In the genomic region with DNA sequence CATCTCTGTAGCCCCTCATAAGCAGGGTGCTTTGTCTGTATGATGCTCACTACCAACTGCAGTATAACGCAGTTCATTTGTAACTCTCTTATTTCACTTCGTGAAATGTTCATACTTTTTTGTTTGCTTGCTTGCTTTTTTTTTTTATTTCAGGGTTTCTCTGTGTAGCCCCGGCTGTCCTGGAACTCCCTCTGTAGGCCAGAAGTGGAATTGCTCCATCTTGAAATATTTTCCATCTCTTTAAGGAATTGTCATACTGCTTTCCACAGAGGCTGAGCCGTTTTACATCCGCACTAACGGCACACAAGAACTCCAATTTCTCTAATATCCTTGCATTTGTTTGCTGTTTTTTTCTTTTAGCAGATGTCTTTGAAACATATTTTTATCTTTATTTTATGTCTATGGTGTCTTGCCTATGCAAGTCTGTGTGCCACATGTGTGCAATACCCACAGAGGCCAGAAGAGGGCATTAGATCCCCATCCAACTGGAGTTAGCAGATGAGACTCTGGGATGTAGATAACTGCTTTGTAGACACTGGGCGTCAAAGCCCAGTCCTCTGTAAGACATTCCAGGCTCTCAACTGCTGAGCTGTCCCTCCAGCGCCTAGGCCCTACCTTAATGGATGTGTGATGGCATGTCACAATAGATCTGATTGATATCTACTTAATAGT, we compare ENCODE assay signal across 10 mouse cellular contexts. TPM values are rescaled to one million over a fixed set of nuclear protein-coding genes. Genes with fewer than 3 reads are reported as not detected.
DNase-seq lines count a peak whose midpoint lies in the region; ATAC-seq and TF ChIP-seq lines count a peak whose summit lies in the region.
"Had no signal": no experiment of that assay in that cellular context is flagged by ENCODE, and none has a peak within 500 bp of the region (broad histone marks: within the 10 kb centered on the region; RNA-seq: fewer than 3 reads in every experiment).

No protein-coding gene starts in this region.

- 74% methylated on average over 8 of the region's 8 CpGs for WGBS in heart, embryonic 10.5 days
- WGBS in neural tube, embryonic 15.5 days, result 85% methylated on average over 8 of the region's 8 CpGs

- H3K9me3 ChIP-seq in heart, embryonic 10.5 days, result no peaks in the 10 kb centered on the region
- no peaks in the 10 kb centered on the region for H3K9me3 ChIP-seq in neural tube, embryonic 15.5 days (replicated peaks)
- H3K9me3 ChIP-seq: embryonic facial prominence, embryonic 12.5 days had no signal

- no peaks in the 10 kb centered on the region for H3K27me3 ChIP-seq in heart, embryonic 10.5 days (ENCODE audit: insufficient read depth, poor library complexity, severe bottlenecking)
- no peaks in the 10 kb centered on the region for H3K27me3 ChIP-seq in neural tube, embryonic 15.5 days (replicated peaks)
- H3K27me3 ChIP-seq: embryonic facial prominence, embryonic 12.5 days had no signal

- H3K4me2 ChIP-seq in neural tube, embryonic 15.5 days, result no peak overlapping the region
- H3K4me2 ChIP-seq: embryonic facial prominence, embryonic 12.5 days had no signal

- intact Hi-C loops in gastrocnemius, postnatal 36 days (cut with DNase I), result no loop called here

- no peak overlapping the region for H3K4me3 ChIP-seq in heart, embryonic 10.5 days
- no peak overlapping the region for H3K4me3 ChIP-seq in neural tube, embryonic 15.5 days (replicated peaks)
- H3K4me3 ChIP-seq: embryonic facial prominence, embryonic 12.5 days; myocyte had no signal

- TF ChIP-seq CTCF in brain, embryonic 14.5 days (IDR thresholded peaks at IDR 0.05; ENCODE audit: borderline replicate concordance, extremely low read depth, insufficient read depth, insufficient read length), result peak; percentile 29; the same call in 1 of the 2 replicates

- no peak overlapping the region for H3K9ac ChIP-seq in neural tube, embryonic 15.5 days (replicated peaks)
- H3K9ac ChIP-seq: embryonic facial prominence, embryonic 12.5 days had no signal

- no peaks in the 10 kb centered on the region for H3K4me1 ChIP-seq in heart, embryonic 10.5 days
- H3K4me1 ChIP-seq in neural tube, embryonic 15.5 days, result no peaks in the 10 kb centered on the region
- H3K4me1 ChIP-seq: embryonic facial prominence, embryonic 12.5 days had no signal

- DNase-seq in heart, embryonic 10.5 days (ENCODE audit: low spot score), result peak; percentile 63
- no peak for DNase-seq in heart, adult 8-10 months (ENCODE audit: low spot score)
- DNase-seq in neural tube, embryonic 10.5 days (ENCODE audit: extremely low spot score, low spot score), result peak; percentile 42
- DNase-seq in brain, embryonic 14.5 days (ENCODE audit: low read depth), result peak; percentile 17
- peak; percentile 45 for DNase-seq in mesoderm, embryonic 11.5 days (ENCODE audit: low read depth, low spot score)
- no peak for DNase-seq in gastrocnemius, postnatal 36 days
- DNase-seq in spleen, postnatal 4 days (ENCODE audit: low spot score in 2 of 2), result no peak

- no peaks in the 10 kb centered on the region for H3K36me3 ChIP-seq in heart, embryonic 10.5 days
- no peaks in the 10 kb centered on the region for H3K36me3 ChIP-seq in neural tube, embryonic 15.5 days
- H3K36me3 ChIP-seq: embryonic facial prominence, embryonic 12.5 days had no signal

- no peak for TF ChIP-seq POLR2A in brain, embryonic 14.5 days (IDR thresholded peaks at IDR 0.05; ENCODE audit: borderline replicate concordance, extremely low read depth, insufficient read depth, insufficient read length, poor library complexity, severe bottlenecking)

- no peak overlapping the region for H3K27ac ChIP-seq in heart, embryonic 10.5 days
- H3K27ac ChIP-seq in neural tube, embryonic 15.5 days (replicated peaks), result no peak overlapping the region
- H3K27ac ChIP-seq: embryonic facial prominence, embryonic 12.5 days had no signal

- ATAC-seq in neural tube, embryonic 15.5 days (ENCODE audit: low FRiP score), result no peak

RNA-seq across cellular contexts. Expression of a gene that starts 13.6 kb away (rescaled TPM):
- not detected in 2 replicates for polyA plus RNA-seq in heart, embryonic 10.5 days (2016; fragmentation: Nextera tagmentation; extraction: Ambion mirVana)
- not detected for total RNA-seq in heart, adult 8-10 months (2022)
- not detected in 2 replicates for polyA plus RNA-seq in neural tube, embryonic 15.5 days (2015; fragmentation: Nextera tagmentation; extraction: Ambion mirVana)
- polyA plus RNA-seq in brain, embryonic 14.5 days (2012; rRNA removed), result not detected in 2 replicates
- not detected for total RNA-seq in gastrocnemius, postnatal 36 days (2021)
- polyA plus RNA-seq: embryonic facial prominence, embryonic 12.5 days; myocyte had no signal

RNA-seq across cellular contexts. Expression of a gene that starts 46.1 kb away (rescaled TPM):
- polyA plus RNA-seq in heart, embryonic 10.5 days (2016; fragmentation: Nextera tagmentation; extraction: Ambion mirVana), result 1.9 and 5.1 TPM in 2 replicates
- total RNA-seq in heart, adult 8-10 months (2022), result 10 to 100 TPM; 29.8 to 39.9 (median 33.4) TPM
- polyA plus RNA-seq in neural tube, embryonic 15.5 days (2015; fragmentation: Nextera tagmentation; extraction: Ambion mirVana), result 0.70 and 1.00 TPM in 2 replicates
- polyA plus RNA-seq in brain, embryonic 14.5 days (2012; rRNA removed), result 0.69 and 0.83 TPM in 2 replicates
- total RNA-seq in gastrocnemius, postnatal 36 days (2021), result 10 to 100 TPM; 20.2 to 25.9 TPM

Comparison
In these comparisons a context has a peak if more than half of its experiments do, and no peak if none do; other contexts are left out.
1. DNase-seq: peak in heart, embryonic 10.5 days (single experiment), neural tube, embryonic 10.5 days (single experiment), brain, embryonic 14.5 days (single experiment) and mesoderm, embryonic 11.5 days (single experiment); none in heart, adult 8-10 months (single experiment), gastrocnemius, postnatal 36 days (0 of 2) and spleen, postnatal 4 days (0 of 2).